Mouse (Mus musculus) liver, embryonic 14.5 days (tissue): ENCODE measurements around the gene Commd1. TPM values are rescaled to one million over a fixed set of nuclear protein-coding genes. Genes with fewer than 3 reads are reported as not detected.

ENCODE experiments used
- ATAC-seq: fragments of 200-750 bp; cut with Nextera tagmentation; 2 replicates; pipeline ENCODE4 v1.8.0; 2017; ENCODE audit warnings: moderate number of reproducible peaks, mild to moderate bottlenecking, moderate library complexity; ENCODE audit not compliant: insufficient read depth
- DNase-seq, 3 experiments: peaks; one replicate each; pipeline ENCODE4 v3.0.0-alpha.2; 2012 to 2013; ENCODE audit warnings: low read depth in 3 of 3, low spot score in 3 of 3
- H3K27ac ChIP-seq: fragments of 300-500 bp; sonication (generic); 2 replicates; pipeline ENCODE4 v1.5.1; 2014; ENCODE audit warnings: moderate library complexity, mild to moderate bottlenecking, control low read depth, inconsistent platforms
- H3K27me3 ChIP-seq: fragments of 300-500 bp; sonication (generic); 2 replicates; pipeline ENCODE4 v1.6.1; 2014; ENCODE audit warnings: mild to moderate bottlenecking, low read length, moderate library complexity; ENCODE audit not compliant: control insufficient read depth, insufficient read depth
- H3K36me3 ChIP-seq: fragments of 300-500 bp; sonication (generic); replicated peaks from 2 replicates; pipeline ENCODE4 v1.6.1; 2014; ENCODE audit warnings: low read depth; ENCODE audit not compliant: control insufficient read depth, insufficient read depth
- H3K4me1 ChIP-seq, 2 experiments: fragments of 200-500 bp in 1 of 2; fragments of 300-500 bp in 1 of 2; sonication (generic) in 1 of 2; replicated peaks; 2 replicates each; pipeline ENCODE4 v1.6.1; 2012 to 2014; ENCODE audit warnings: antibody characterized with exemption in 1 of 2, inconsistent platforms in 1 of 2, low read length in 1 of 2; ENCODE audit not compliant: control insufficient read depth in 2 of 2, insufficient read depth in 2 of 2
- H3K4me2 ChIP-seq: fragments of 300-500 bp; sonication (generic); 2 replicates; pipeline ENCODE4 v1.6.1; 2014; ENCODE audit warnings: low read depth, mild to moderate bottlenecking, control low read depth, moderate library complexity
- H3K4me3 ChIP-seq, 2 experiments: fragments of 200-500 bp in 1 of 2; fragments of 300-500 bp in 1 of 2; sonication (generic) in 1 of 2; 2 replicates each; pipeline ENCODE4 v1.5.1; 2012 to 2014; ENCODE audit warnings: low read depth in 2 of 2, low read length in 2 of 2, mild to moderate bottlenecking in 2 of 2, control low read depth in 1 of 2, inconsistent platforms in 1 of 2, moderate library complexity in 1 of 2; ENCODE audit not compliant: insufficient read depth in 1 of 2
- H3K9ac ChIP-seq: fragments of 300-500 bp; sonication (generic); replicated peaks from 2 replicates; pipeline ENCODE4 v1.6.1; 2014; ENCODE audit warnings: mild to moderate bottlenecking, control low read depth, moderate library complexity
- H3K9me3 ChIP-seq: fragments of 300-500 bp; sonication (generic); 2 replicates; pipeline ENCODE4 v1.6.1; 2016; ENCODE audit warnings: low read length, mixed read lengths; ENCODE audit not compliant: control insufficient read depth
- CTCF ChIP-seq: IDR thresholded peaks from 2 replicates; pipeline ENCODE4 v1.5.1; 2016; ENCODE audit warnings: antibody characterized with exemption, low read depth, control low read depth
- EP300 ChIP-seq: IDR thresholded peaks from 2 replicates; pipeline ENCODE4 v1.6.1; 2016; ENCODE audit warnings: antibody characterized with exemption, low read depth
- WGBS: fragments of 180-500 bp; shearing (Covaris S2); extraction: QIAGEN DNeasy Blood & Tissue Kit; methylation state at CpG from one replicate; pipeline ENCODE4 v1.1.7; 2014; ENCODE audit not compliant: insufficient replicate concordance; 5-methylcytosine and 5-hydroxymethylcytosine counted together
- polyA plus RNA-seq, 2 experiments: library from polyadenylated mRNA; depleted of rRNA in 1 of 2; stranded (reverse) in 1 of 2; unstranded in 1 of 2; fragments of >200 nt; fragmentation: Nextera tagmentation in 1 of 2; extraction: Ambion mirVana in 1 of 2; gene quantifications; 2 replicates each; pipeline versions ENCODE4 v1.2.1 to v1.2.3; 2012 to 2014

The Commd1 gene
- polyA plus RNA-seq, 2 experiments, result 35.6 to 203 TPM

GRCm38 (mm10) chr11:22900041-22900440, 82.1 kb downstream of the Commd1 start:
- H3K9me3 ChIP-seq, result no peaks in the 10 kb centered on the region
- no peak overlapping the region for H3K27ac ChIP-seq
- 28% methylated on average over 3 of the region's 3 CpGs for WGBS
- TF ChIP-seq EP300, result no peak
- no peak for TF ChIP-seq CTCF
- no peak overlapping the region for H3K9ac ChIP-seq
- ATAC-seq (no peak), DNase-seq (no peak)
- no peak overlapping the region for H3K4me3 ChIP-seq
- 0 out of 4 replicates have a peak, but pooled peaks cover 0 to 6% of the 10 kb centered on the region in 2 experiments for H3K4me1 ChIP-seq
- H3K36me3 ChIP-seq, result no peaks in the 10 kb centered on the region
- H3K27me3 ChIP-seq, result no peaks in the 10 kb centered on the region
- H3K4me2 ChIP-seq, result no peak overlapping the region

GRCm38 (mm10) chr11:22897642-22898041, 84.5 kb downstream of the Commd1 start:
- no peak overlapping the region for H3K9ac ChIP-seq
- TF ChIP-seq EP300 (no peak), CTCF (no peak)
- no peaks in the 10 kb centered on the region for H3K27me3 ChIP-seq
- DNase-seq, result no peak
- no peak overlapping the region for H3K4me2 ChIP-seq
- ATAC-seq, result no peak
- no peaks in the 10 kb centered on the region for H3K9me3 ChIP-seq
- H3K36me3 ChIP-seq, result no peaks in the 10 kb centered on the region
- 0 out of 4 replicates have a peak, but pooled peaks cover 0 to 3% of the 10 kb centered on the region in 2 experiments for H3K4me1 ChIP-seq
- 73% methylated on average over 4 of the region's 4 CpGs for WGBS
- no peak overlapping the region for H3K4me3 ChIP-seq
- H3K27ac ChIP-seq, result no peak overlapping the region

- H3K36me3 ChIP-seq, result no peaks in the 10 kb centered on the region
- H3K27ac ChIP-seq, result no peak overlapping the region
- no peak for TF ChIP-seq CTCF
- TF ChIP-seq EP300, result no peak
- H3K4me1 ChIP-seq, result peaks cover 0 to 3% of the 10 kb centered on the region in 2 experiments; a peak in 1 of 4 replicates
- ATAC-seq, result no peak
- H3K9ac ChIP-seq, result no peak overlapping the region
- no peak overlapping the region for H3K4me2 ChIP-seq
- H3K4me3 ChIP-seq, result no peak overlapping the region
- WGBS, result 70% methylated on average over 4 of the region's 4 CpGs
- no peaks in the 10 kb centered on the region for H3K27me3 ChIP-seq
- no peaks in the 10 kb centered on the region for H3K9me3 ChIP-seq
- no peak for DNase-seq
Measured at GRCm38 (mm10) chr11:22897127-22897526, 85.1 kb downstream of the Commd1 start.

- H3K4me3 ChIP-seq, result no peak overlapping the region
- no peak overlapping the region for H3K27ac ChIP-seq
- no peak for ATAC-seq
- no peak for DNase-seq
- 62% methylated on average over 3 of the region's 3 CpGs for WGBS
- no peaks in the 10 kb centered on the region; a peak in 1 of 4 replicates for H3K4me1 ChIP-seq
- no peaks in the 10 kb centered on the region for H3K36me3 ChIP-seq
- H3K9ac ChIP-seq, result no peak overlapping the region
- H3K4me2 ChIP-seq, result no peak overlapping the region
- no peaks in the 10 kb centered on the region for H3K9me3 ChIP-seq
- TF ChIP-seq CTCF (no peak), EP300 (no peak)
- no peaks in the 10 kb centered on the region for H3K27me3 ChIP-seq
Measured at GRCm38 (mm10) chr11:22893075-22893474, 89.1 kb downstream of the Commd1 start.

- no peaks in the 10 kb centered on the region for H3K9me3 ChIP-seq
Measured at GRCm38 (mm10) chr11:22892466-22892865, 89.7 kb downstream of the Commd1 start.

More at GRCm38 (mm10) chr11:22892466-22892865, 89.7 kb downstream of the Commd1 start:
- Histone ChIP-seq H3K27ac (no peak overlapping the region), H3K27me3 (no peaks in the 10 kb centered on the region), H3K36me3 (no peaks in the 10 kb centered on the region), H3K4me3 (no peak overlapping the region), H3K4me2 (no peak overlapping the region), H3K4me1 (no peaks in the 10 kb centered on the region; a peak in 1 of 4 replicates), H3K9ac (no peak overlapping the region)
- ATAC-seq (no peak), DNase-seq (no peak)
- TF ChIP-seq EP300 (no peak), CTCF (no peak)
- WGBS, result 64% methylated on average over 6 of the region's 6 CpGs
